Mouse (Mus musculus) small intestine, adult 2 months (tissue): Measurements from ENCODE around the gene Nom1. TPM values are rescaled to one million over a fixed set of nuclear protein-coding genes. Genes with fewer than 3 reads are reported as not detected.

Source experiments
- H3K27ac ChIP-seq: fragments of 200-500 bp; 2 replicates; pipeline ENCODE4 v1.5.1; 2012; ENCODE audit warnings: low read depth, low read length, control low read depth, inconsistent platforms; ENCODE audit not compliant: insufficient read depth
- H3K27me3 ChIP-seq: fragments of 200-500 bp; 2 replicates; pipeline ENCODE4 v1.6.1; 2012; ENCODE audit warnings: mild to moderate bottlenecking, moderate library complexity, low read length, inconsistent platforms; ENCODE audit not compliant: control insufficient read depth, insufficient read depth
- H3K36me3 ChIP-seq: fragments of 200-500 bp; 2 replicates; pipeline ENCODE4 v1.6.1; 2012; ENCODE audit warnings: mild to moderate bottlenecking, low read length, control low read depth, inconsistent platforms; ENCODE audit not compliant: control insufficient read depth, insufficient read depth
- H3K4me1 ChIP-seq: fragments of 200-500 bp; 2 replicates; pipeline ENCODE4 v1.6.1; 2012; ENCODE audit warnings: low read length, inconsistent platforms, mixed read lengths; ENCODE audit not compliant: control insufficient read depth, insufficient read depth, insufficient read length
- H3K4me3 ChIP-seq: fragments of 200-500 bp; 2 replicates; pipeline ENCODE4 v1.5.1; 2012; ENCODE audit warnings: low read depth, mild to moderate bottlenecking, control low read depth, inconsistent platforms, low read length, moderate library complexity
- CTCF ChIP-seq: fragments of 200-500 bp; IDR thresholded peaks from 2 replicates; pipeline ENCODE4 v1.5.1; 2012; ENCODE audit warnings: low read depth, mild to moderate bottlenecking, control low read depth, inconsistent platforms, low read length, moderate library complexity, mixed read lengths; ENCODE audit not compliant: insufficient replicate concordance, insufficient read length; ENCODE audit errors: extremely low read depth
- POLR2A ChIP-seq: fragments of 200-500 bp; IDR thresholded peaks from 2 replicates; pipeline ENCODE4 v1.6.1; 2012; ENCODE audit warnings: low read depth, mild to moderate bottlenecking, control low read depth, inconsistent platforms, low read length, moderate library complexity
- WGBS: fragments of 180-500 bp; shearing (Covaris S2); methylation state at CpG from one replicate; pipeline ENCODE4 v1.1.7; 2018; 5-methylcytosine and 5-hydroxymethylcytosine counted together
- polyA plus RNA-seq: library from polyadenylated mRNA; depleted of rRNA; stranded (reverse); fragments of >200 nt; gene quantifications from 2 replicates; pipeline ENCODE4 v1.2.3, GENCODE M21; 2012

The Nom1 gene
- polyA plus RNA-seq, 1 experiment: 2.7 TPM

GRCm38 (mm10) chr5:29456895-29457656 lies 22.6 kb downstream of the Nom1 start:
- H3K36me3 ChIP-seq: peaks cover 10% of the 10 kb centered on the region
- H3K4me1 ChIP-seq: no peaks in the 10 kb centered on the region
- no peaks in the 10 kb centered on the region for H3K27me3 ChIP-seq
- no peak overlapping the region for H3K27ac ChIP-seq
- no peak overlapping the region for H3K4me3 ChIP-seq
- WGBS: 50% methylated on average over 5 of the region's 5 CpGs
- TF ChIP-seq CTCF: no peak
- no peak for TF ChIP-seq POLR2A

- TF ChIP-seq POLR2A (no peak), CTCF (no peak)
- 35% methylated on average over 9 of the region's 9 CpGs for WGBS
- Histone ChIP-seq H3K27me3 (peaks cover 6% of the 10 kb centered on the region; the same call in 1 of the 2 replicates), H3K4me1 (peaks cover 18% of the 10 kb centered on the region), H3K27ac (no peak overlapping the region; the same call in 1 of the 2 replicates), H3K4me3 (no peak overlapping the region), H3K36me3 (no peaks in the 10 kb centered on the region)
These were observed 28.7 kb downstream of the Nom1 start for GRCm38 (mm10) chr5:29462943-29463686.

- Histone ChIP-seq H3K4me1 (peaks cover 14% of the 10 kb centered on the region), H3K4me3 (peak overlapping the region; percentile 77), H3K36me3 (no peaks in the 10 kb centered on the region), H3K27ac (peak overlapping the region; percentile 64), H3K27me3 (peaks cover 12% of the 10 kb centered on the region; the same call in 1 of the 2 replicates)
- 3% methylated on average over 67 of the region's 67 CpGs for WGBS
- TF ChIP-seq CTCF: no peak
- no peak for TF ChIP-seq POLR2A
These were observed 33.3 kb downstream of the Nom1 start for GRCm38 (mm10) chr5:29467489-29468350.

GRCm38 (mm10) chr5:29468351-29469065 lies 34.0 kb downstream of the Nom1 start:
- Histone ChIP-seq H3K4me1 (peaks cover 12% of the 10 kb centered on the region), H3K4me3 (peak overlapping the region; percentile 77), H3K27me3 (peaks cover 12% of the 10 kb centered on the region; the same call in 1 of the 2 replicates), H3K36me3 (no peaks in the 10 kb centered on the region), H3K27ac (peak overlapping the region; percentile 64; the same call in 1 of the 2 replicates)
- 4% methylated on average over 17 of the region's 17 CpGs for WGBS
- TF ChIP-seq POLR2A (no peak), CTCF (no peak)

DNA sequence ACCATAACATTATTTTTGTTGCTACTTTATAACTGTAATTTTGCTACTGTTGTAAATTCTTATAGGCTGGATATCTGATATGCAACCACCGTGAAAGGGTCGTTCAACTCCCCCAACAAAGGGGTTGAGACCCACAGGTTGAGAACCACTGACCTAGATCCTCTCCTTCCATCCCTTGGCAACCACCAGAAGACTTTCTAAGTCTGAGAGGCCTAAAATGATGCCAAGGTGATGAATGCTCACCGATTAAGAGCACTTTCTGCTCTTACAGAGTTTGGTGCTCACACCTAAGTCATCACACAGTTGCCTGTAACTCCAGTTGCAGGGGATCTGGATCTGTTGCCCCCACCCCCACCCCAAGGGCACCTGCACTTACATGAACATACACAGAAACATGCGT lies 35.0 kb downstream of the Nom1 start:
- Histone ChIP-seq H3K4me3 (no peak overlapping the region), H3K27me3 (peaks cover 12% of the 10 kb centered on the region; the same call in 1 of the 2 replicates), H3K27ac (no peak overlapping the region), H3K36me3 (0 out of 2 replicates have a peak, but pooled peaks cover 2% of the 10 kb centered on the region), H3K4me1 (peaks cover 12% of the 10 kb centered on the region)
- WGBS: 51% methylated on average over 4 of the region's 4 CpGs
- TF ChIP-seq CTCF: no peak
- no peak for TF ChIP-seq POLR2A

DNA sequence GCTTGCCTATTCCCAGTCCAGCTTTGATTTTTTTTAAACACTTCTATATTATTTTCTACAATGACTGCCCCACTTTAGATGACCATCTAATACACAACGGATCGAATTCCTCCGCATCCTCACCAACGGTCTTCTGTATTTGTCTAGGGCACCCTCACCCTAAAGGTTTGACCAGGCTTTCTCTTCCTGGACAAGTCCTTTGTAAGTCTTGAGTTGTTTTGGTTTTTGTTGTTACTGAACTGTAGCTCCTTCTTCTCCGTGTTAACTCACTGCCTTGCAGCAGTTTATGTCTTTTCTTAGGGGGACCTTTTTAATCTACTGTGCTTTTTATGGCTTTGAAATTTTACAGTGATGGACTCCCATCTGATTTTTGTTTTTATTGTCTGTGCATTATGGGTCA lies 35.8 kb downstream of the Nom1 start:
- WGBS: 73% methylated on average over 5 of the region's 5 CpGs
- TF ChIP-seq CTCF: no peak
- TF ChIP-seq POLR2A: no peak
- Histone ChIP-seq H3K27ac (no peak overlapping the region), H3K36me3 (0 out of 2 replicates have a peak, but pooled peaks cover 2% of the 10 kb centered on the region), H3K4me3 (no peak overlapping the region), H3K27me3 (peaks cover 12% of the 10 kb centered on the region; the same call in 1 of the 2 replicates), H3K4me1 (peaks cover 14% of the 10 kb centered on the region)
